Mouse (Mus musculus): ENCODE results near the gene Zbtb22.

Zbtb22 gene

DNA sequence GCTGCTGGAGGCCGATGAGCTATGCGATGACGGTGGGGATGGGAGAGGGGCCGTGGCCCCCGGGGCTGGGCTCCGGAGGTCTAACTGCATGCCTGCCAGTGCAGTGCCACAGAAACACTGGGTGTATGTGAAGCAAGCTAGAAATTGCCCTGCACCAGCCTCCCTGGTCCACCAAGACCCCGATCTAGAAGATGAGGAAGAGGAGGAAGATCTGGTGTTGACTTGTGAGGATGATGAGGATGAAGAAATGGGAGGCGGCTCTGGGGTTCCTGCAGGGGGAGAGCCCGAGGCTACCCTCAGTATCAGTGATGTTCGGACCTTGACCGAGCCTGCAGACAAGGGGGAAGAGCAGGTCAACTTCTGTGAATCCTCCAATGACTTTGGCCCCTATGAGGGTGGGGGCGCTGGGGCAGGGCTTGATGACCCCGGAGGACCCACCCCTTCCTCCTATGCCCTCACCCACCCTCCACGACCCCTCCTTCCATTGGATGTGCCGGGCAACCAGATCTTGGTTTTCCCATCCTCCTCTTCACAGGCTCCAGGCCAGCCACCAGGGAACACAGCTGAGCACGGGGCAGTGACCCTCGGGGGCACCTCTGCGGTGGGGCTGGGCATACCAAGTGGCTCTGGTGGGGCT lies 2.1 kb downstream of the Zbtb22 start:
- in situ Hi-C loops (cut with MboI; ENCODE audit: low pct_unique_long_range_greater_than_20kb in 1 of 2, low sequenced_read_pairs in 2 of 2, unreplicated experiment in 1 of 2) = no loop called here

DNA sequence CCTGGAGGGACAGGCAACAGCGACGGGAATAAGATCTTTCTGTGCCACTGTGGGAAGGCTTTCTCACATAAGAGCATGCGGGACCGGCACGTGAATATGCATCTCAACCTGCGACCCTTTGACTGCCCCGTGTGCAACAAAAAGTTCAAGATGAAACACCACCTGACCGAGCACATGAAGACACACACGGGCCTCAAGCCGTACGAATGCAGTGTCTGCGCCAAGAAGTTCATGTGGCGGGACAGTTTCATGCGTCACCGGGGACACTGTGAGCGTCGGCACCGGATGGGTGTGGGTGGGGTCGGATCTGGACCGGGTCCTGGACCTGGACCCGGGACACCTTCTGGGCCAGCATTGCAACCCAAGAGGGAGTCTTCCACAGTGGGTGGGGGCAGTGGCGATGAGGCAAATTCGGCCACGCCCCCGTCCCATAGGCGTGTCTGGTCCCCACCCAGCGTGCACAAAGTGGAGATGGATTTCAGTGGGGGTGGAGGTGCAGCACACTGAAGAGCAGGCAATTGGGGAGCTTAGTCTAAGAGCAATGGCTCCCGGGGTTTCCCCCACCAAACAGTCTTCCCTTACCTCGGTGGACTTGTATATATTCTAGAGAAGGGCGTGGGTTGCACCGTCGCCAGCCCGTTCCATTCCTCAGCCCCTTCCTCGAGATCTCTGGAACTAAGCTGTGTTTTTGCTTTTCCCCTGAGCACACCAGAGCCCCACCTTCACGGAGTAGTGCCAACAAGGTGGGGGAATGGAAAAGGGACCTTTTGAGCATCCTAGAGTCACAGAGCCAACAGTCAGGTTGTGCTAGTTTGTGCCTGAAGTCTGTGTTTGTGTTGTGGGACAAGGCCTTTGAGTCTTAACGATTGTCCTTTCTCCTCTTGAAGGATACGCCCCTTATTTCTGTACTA lies 2.8 kb downstream of the Zbtb22 start:
- in situ Hi-C loops (cut with MboI; ENCODE audit: low pct_unique_long_range_greater_than_20kb in 1 of 2, low sequenced_read_pairs in 2 of 2, unreplicated experiment in 1 of 2) = no loop called here

- in situ Hi-C loops (cut with MboI; ENCODE audit: low pct_unique_long_range_greater_than_20kb in 1 of 2, low sequenced_read_pairs in 2 of 2, unreplicated experiment in 1 of 2) = no loop called here
Observed at GRCm38 (mm10) chr17:33919351-33920281, 3.9 kb downstream of the Zbtb22 start.

GRCm38 (mm10) chr17:33920282-33921097 lies 4.8 kb downstream of the Zbtb22 start:
- in situ Hi-C loops (cut with MboI; ENCODE audit: low pct_unique_long_range_greater_than_20kb in 1 of 2, low sequenced_read_pairs in 2 of 2, unreplicated experiment in 1 of 2) = no loop called here

- in situ Hi-C loops (cut with MboI; ENCODE audit: low pct_unique_long_range_greater_than_20kb in 1 of 2, low sequenced_read_pairs in 2 of 2, unreplicated experiment in 1 of 2) = no loop called here
Observed at GRCm38 (mm10) chr17:33921361-33921760, 5.7 kb downstream of the Zbtb22 start.

- in situ Hi-C loops (cut with MboI; ENCODE audit: low pct_unique_long_range_greater_than_20kb in 1 of 2, low sequenced_read_pairs in 2 of 2, unreplicated experiment in 1 of 2) = no loop called here
Observed at GRCm38 (mm10) chr17:33924577-33925283, 9.0 kb downstream of the Zbtb22 start.

DNA sequence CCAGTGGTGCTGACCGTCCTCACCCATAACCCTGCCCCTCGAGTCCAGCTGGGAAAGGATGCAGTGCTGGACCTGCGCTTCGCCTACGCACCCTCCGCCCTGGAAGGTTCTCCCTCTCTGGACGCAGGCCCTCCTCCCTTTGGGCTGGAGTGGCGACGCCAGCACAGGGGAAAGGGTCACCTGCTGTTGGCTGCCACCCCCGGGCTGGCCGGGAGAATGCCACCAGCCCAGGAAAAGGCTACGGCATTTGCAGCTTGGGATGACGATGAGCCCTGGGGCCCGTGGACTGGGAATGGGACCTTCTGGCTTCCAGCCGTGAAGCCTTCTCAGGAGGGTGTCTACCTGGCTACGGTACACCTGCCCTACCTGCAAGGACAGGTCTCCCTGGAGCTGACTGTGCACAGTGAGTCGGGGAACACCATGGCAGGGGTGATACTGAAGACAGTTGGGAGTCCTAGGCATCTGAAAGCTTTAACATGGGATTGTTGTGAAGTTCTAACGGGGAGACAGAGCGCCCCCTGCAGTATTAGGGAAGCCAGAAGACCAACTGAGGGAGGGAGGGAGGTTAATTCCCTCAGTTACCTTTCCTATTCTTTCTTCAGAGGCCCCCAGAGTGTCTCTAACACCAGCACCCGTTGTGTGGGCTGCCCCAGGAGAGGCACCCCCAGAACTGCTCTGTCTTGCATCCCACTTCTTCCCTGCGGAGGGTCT lies 9.9 kb downstream of the Zbtb22 start:
- in situ Hi-C loops (cut with MboI; ENCODE audit: low pct_unique_long_range_greater_than_20kb in 1 of 2, low sequenced_read_pairs in 2 of 2, unreplicated experiment in 1 of 2) = no loop called here

DNA sequence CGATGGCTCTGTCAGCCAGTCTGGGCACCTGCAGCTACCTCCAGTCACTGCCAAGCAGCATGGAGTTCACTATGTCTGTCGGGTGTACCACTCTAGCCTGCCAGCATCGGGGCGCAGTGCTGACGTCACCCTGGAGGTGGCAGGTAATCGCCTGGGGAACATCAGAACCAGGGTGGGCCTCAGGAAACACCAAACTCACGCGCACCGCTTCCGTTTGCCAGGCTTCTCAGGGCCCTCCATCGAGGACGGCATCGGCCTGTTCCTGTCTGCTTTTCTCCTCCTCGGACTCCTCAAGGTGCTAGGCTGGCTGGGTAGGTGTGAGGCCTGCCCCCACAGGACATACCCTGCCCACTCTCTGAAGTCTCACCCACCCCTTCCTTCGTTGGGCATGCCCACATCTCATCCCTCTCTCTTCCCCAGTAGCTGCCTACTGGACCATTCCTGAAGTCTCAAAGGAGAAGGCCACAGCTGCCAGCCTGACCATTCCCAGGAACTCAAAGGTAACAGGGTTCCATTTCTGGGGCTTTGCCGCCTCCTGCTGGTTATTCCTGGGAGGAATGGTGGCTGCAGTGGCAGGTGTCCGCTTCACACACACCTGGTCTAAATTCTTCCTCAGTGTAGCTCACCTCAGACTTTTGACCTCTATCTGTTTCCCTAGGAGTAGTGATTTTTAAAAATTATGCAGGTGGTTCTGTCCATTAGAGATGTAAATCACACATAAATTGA lies 10.7 kb downstream of the Zbtb22 start:
- in situ Hi-C loops (cut with MboI; ENCODE audit: low pct_unique_long_range_greater_than_20kb in 1 of 2, low sequenced_read_pairs in 2 of 2, unreplicated experiment in 1 of 2) = no loop called here

GRCm38 (mm10) chr17:33928251-33928947 lies 12.7 kb downstream of the Zbtb22 start:
- in situ Hi-C loops (cut with MboI; ENCODE audit: low pct_unique_long_range_greater_than_20kb in 1 of 2, low sequenced_read_pairs in 2 of 2, unreplicated experiment in 1 of 2) = no loop called here

- in situ Hi-C loops (cut with MboI; ENCODE audit: low pct_unique_long_range_greater_than_20kb in 1 of 2, low sequenced_read_pairs in 2 of 2, unreplicated experiment in 1 of 2) = loop anchor here in 1 of 2 experiments (5.0 kb wide), 1 partner anchor 37 kb away; the partner anchor contains the start of gene Kifc1
Observed at GRCm38 (mm10) chr17:33929371-33930279, 13.9 kb downstream of the Zbtb22 start, which contains the start of gene Rgl2. Gene Rgl2 (plus strand): TSS chr17:33929543.

GRCm38 (mm10) chr17:33930280-33931158 lies 14.8 kb downstream of the Zbtb22 start:
- in situ Hi-C loops (cut with MboI; ENCODE audit: low pct_unique_long_range_greater_than_20kb in 1 of 2, low sequenced_read_pairs in 2 of 2, unreplicated experiment in 1 of 2) = loop anchor here in 1 of 2 experiments (5.0 kb wide), 1 partner anchor 38 kb away; the partner anchor contains the start of gene Kifc1

- in situ Hi-C loops (cut with MboI; ENCODE audit: low pct_unique_long_range_greater_than_20kb in 1 of 2, low sequenced_read_pairs in 2 of 2, unreplicated experiment in 1 of 2) = loop anchor here in 1 of 2 experiments (5.0 kb wide), 1 partner anchor 39 kb away; the partner anchor contains the start of gene Kifc1
Observed at GRCm38 (mm10) chr17:33931159-33931866, 15.6 kb downstream of the Zbtb22 start.

GRCm38 (mm10) chr17:33931947-33932346 lies 16.2 kb downstream of the Zbtb22 start:
- in situ Hi-C loops (cut with MboI; ENCODE audit: low pct_unique_long_range_greater_than_20kb in 1 of 2, low sequenced_read_pairs in 2 of 2, unreplicated experiment in 1 of 2) = loop anchor here in 1 of 2 experiments (5.0 kb wide), 1 partner anchor 40 kb away; the partner anchor contains the start of gene Kifc1

All from mouse embryonic stem cell (cell line).